Mouse (Mus musculus): ENCODE measurements at regions not wholly inside any gene's neighbourhood (a gene's known extent, or its start where the extent isn't known, plus 50 kb on each side); places are given as distances from the start of the nearest gene placed in this dataset.

- TF ChIP-seq CTCF (IDR thresholded peaks at IDR 0.05; ENCODE audit: low read depth, low read length) (no peak), POLR2AphosphoS5 (IDR thresholded peaks at IDR 0.05; ENCODE audit: insufficient replicate concordance, low read depth, low read length) (no peak)
Measured at GRCm38 (mm10) chr13:41696767-41697445, 91.2 kb downstream of the Tmem170b start.

Measured in G1E (cell line).